Mouse (Mus musculus) intestine, embryonic 15.5 days (tissue): Measurements from ENCODE around the gene Lrch1. TPM values are rescaled to one million over a fixed set of nuclear protein-coding genes. Genes with fewer than 3 reads are reported as not detected.

ENCODE experiments used
- ATAC-seq: fragments of 200-750 bp; cut with Nextera tagmentation; 2 replicates; pipeline ENCODE4 v1.8.0; 2017; ENCODE audit warnings: moderate TSS enrichment, moderate library complexity
- H3K27ac ChIP-seq: fragments of 300-500 bp; sonication (generic); 2 replicates; pipeline ENCODE4 v1.5.1; 2015; ENCODE audit warnings: mild to moderate bottlenecking, inconsistent platforms
- H3K27me3 ChIP-seq: fragments of 300-500 bp; sonication (generic); replicated peaks from 2 replicates; pipeline ENCODE4 v1.6.1; 2015; ENCODE audit warnings: inconsistent platforms
- H3K36me3 ChIP-seq: fragments of 300-500 bp; sonication (generic); 2 replicates; pipeline ENCODE4 v1.6.1; 2015; ENCODE audit warnings: inconsistent platforms
- H3K4me1 ChIP-seq: fragments of 300-500 bp; sonication (generic); replicated peaks from 2 replicates; pipeline ENCODE4 v1.6.1; 2015; ENCODE audit warnings: inconsistent platforms
- H3K4me2 ChIP-seq: fragments of 300-500 bp; sonication (generic); replicated peaks from 2 replicates; pipeline ENCODE4 v1.6.1; 2015; ENCODE audit warnings: mild to moderate bottlenecking, inconsistent platforms
- H3K4me3 ChIP-seq: fragments of 300-500 bp; sonication (generic); replicated peaks from 2 replicates; pipeline ENCODE4 v1.5.1; 2015; ENCODE audit warnings: inconsistent platforms
- H3K9ac ChIP-seq: fragments of 300-500 bp; sonication (generic); 2 replicates; pipeline ENCODE4 v1.6.1; 2015; ENCODE audit warnings: inconsistent platforms
- H3K9me3 ChIP-seq: fragments of 300-500 bp; sonication (generic); 2 replicates; pipeline ENCODE4 v1.6.1; 2016; ENCODE audit warnings: inconsistent platforms
- WGBS: fragments of 180-500 bp; shearing (Covaris S2); methylation state at CpG from one replicate; pipeline ENCODE4 v1.1.7; 2015; 5-methylcytosine and 5-hydroxymethylcytosine counted together
- polyA plus RNA-seq: library from polyadenylated mRNA; unstranded; fragments of >200 nt; fragmentation: Nextera tagmentation; extraction: Ambion mirVana; gene quantifications from 2 replicates; pipeline ENCODE4 v1.2.1, GENCODE M21; 2015

The Lrch1 gene
- polyA plus RNA-seq, 1 experiment from 2014 or later = 12.5 TPM

DNA sequence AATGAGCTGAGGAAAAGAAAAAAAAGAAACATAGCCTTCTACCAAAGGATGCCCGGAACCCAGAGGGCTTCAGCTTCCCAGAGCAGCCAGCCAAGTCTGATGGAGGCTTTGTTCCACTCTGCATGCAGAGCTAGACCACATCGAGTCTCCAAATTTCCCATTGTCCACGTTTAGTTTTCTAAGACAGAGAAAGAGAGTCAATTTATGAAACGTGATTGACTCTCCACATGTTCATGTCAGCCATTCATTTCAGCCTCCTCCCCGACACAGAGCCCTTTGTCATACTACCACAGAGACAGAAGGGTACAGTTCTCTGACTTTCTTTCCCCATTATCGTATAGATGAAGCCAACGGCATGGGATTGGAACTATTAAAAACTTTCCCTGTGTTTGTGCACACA lies 108.9 kb downstream of the Lrch1 start:
- H3K27ac ChIP-seq = no peak overlapping the region
- 92% methylated on average over 7 of the region's 7 CpGs for WGBS
- no peak for ATAC-seq
- no peak overlapping the region for H3K9ac ChIP-seq
- no peaks in the 10 kb centered on the region for H3K36me3 ChIP-seq
- H3K27me3 ChIP-seq = no peaks in the 10 kb centered on the region
- H3K4me3 ChIP-seq = no peak overlapping the region
- H3K9me3 ChIP-seq = no peaks in the 10 kb centered on the region
- H3K4me1 ChIP-seq = peaks cover 7% of the 10 kb centered on the region; the same call in 1 of the 2 replicates
- no peak overlapping the region for H3K4me2 ChIP-seq

DNA sequence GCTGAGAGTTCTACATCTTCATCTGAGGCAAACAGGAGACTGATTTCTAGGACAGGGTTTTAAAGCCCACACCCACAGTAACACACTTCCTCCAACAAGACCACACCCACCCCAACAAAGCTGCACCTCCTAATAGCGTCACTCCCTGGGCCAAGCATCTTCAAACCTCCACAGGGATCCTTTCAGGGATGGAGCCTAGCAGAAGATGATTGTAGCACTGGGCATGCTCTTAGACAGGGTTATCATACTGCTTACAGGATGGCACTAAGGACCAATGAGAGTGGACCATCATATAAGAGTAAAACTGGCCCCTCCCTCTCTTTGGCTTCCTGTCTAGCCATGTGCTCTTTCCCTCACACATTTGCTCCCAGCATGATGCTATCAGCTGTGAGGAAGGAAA lies 112.7 kb downstream of the Lrch1 start:
- H3K9me3 ChIP-seq = no peaks in the 10 kb centered on the region
- no peaks in the 10 kb centered on the region for H3K4me1 ChIP-seq
- no peak overlapping the region for H3K4me2 ChIP-seq
- WGBS = 71% methylated on average over 1 of the region's 1 CpGs
- no peak overlapping the region for H3K4me3 ChIP-seq
- no peaks in the 10 kb centered on the region for H3K36me3 ChIP-seq
- no peaks in the 10 kb centered on the region for H3K27me3 ChIP-seq
- no peak overlapping the region for H3K9ac ChIP-seq
- ATAC-seq = no peak
- H3K27ac ChIP-seq = 0 out of 2 replicates have a peak overlapping the region, but pooled peaks have one; percentile 3

- ATAC-seq = no peak
- 97% methylated on average over 1 of the region's 1 CpGs for WGBS
Measured at GRCm38 (mm10) chr14:74834215-74834614, 113.5 kb downstream of the Lrch1 start.

GRCm38 (mm10) chr14:74831653-74832052 lies 116.0 kb downstream of the Lrch1 start:
- Histone ChIP-seq H3K9me3 (no peaks in the 10 kb centered on the region), H3K4me2 (no peak overlapping the region), H3K9ac (no peak overlapping the region), H3K36me3 (no peaks in the 10 kb centered on the region), H3K4me3 (no peak overlapping the region), H3K27ac (no peak overlapping the region), H3K27me3 (no peaks in the 10 kb centered on the region), H3K4me1 (no peaks in the 10 kb centered on the region)
- no peak for ATAC-seq
- 71% methylated on average over 5 of the region's 5 CpGs for WGBS

More at GRCm38 (mm10) chr14:74834215-74834614, 113.5 kb downstream of the Lrch1 start:
- H3K4me1 ChIP-seq = no peaks in the 10 kb centered on the region
- H3K9me3 ChIP-seq = no peaks in the 10 kb centered on the region
- no peak overlapping the region for H3K9ac ChIP-seq
- H3K27me3 ChIP-seq = no peaks in the 10 kb centered on the region
- no peaks in the 10 kb centered on the region for H3K36me3 ChIP-seq
- no peak overlapping the region for H3K4me2 ChIP-seq
- H3K4me3 ChIP-seq = no peak overlapping the region
- H3K27ac ChIP-seq = no peak overlapping the region

DNA sequence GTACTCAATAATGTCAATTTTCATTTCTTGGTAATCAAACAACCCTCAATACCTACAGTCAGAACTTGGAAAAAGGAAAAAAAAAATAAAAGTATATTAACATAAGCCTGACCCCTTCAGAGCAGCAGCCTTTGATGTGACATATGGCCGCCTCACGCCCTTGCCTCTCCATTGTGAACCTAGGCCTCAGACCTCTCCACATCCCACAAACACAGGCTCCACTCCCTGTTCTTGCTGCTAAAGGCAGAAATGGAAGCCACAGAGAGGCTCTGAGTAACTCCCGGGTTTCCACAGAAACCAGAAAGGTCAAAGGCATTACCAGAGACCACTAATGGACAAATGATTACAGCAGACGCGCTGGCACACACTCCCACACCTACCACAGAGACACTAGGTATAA lies 116.6 kb downstream of the Lrch1 start:
- Histone ChIP-seq H3K4me1 (no peaks in the 10 kb centered on the region), H3K4me2 (no peak overlapping the region), H3K9me3 (no peaks in the 10 kb centered on the region), H3K36me3 (no peaks in the 10 kb centered on the region), H3K27ac (no peak overlapping the region), H3K27me3 (no peaks in the 10 kb centered on the region), H3K9ac (no peak overlapping the region), H3K4me3 (no peak overlapping the region)
- 67% methylated on average over 5 of the region's 5 CpGs for WGBS
- no peak for ATAC-seq

GRCm38 (mm10) chr14:74830591-74830990 lies 117.1 kb downstream of the Lrch1 start:
- no peaks in the 10 kb centered on the region for H3K4me1 ChIP-seq
- WGBS = 82% methylated on average over 2 of the region's 2 CpGs
- no peaks in the 10 kb centered on the region for H3K27me3 ChIP-seq
- H3K36me3 ChIP-seq = no peaks in the 10 kb centered on the region
- H3K27ac ChIP-seq = no peak overlapping the region
- H3K9me3 ChIP-seq = no peaks in the 10 kb centered on the region
- no peak for ATAC-seq
- no peak overlapping the region for H3K4me2 ChIP-seq
- no peak overlapping the region for H3K4me3 ChIP-seq
- no peak overlapping the region for H3K9ac ChIP-seq

GRCm38 (mm10) chr14:74822757-74823680 lies 124.7 kb downstream of the Lrch1 start:
- no peaks in the 10 kb centered on the region for H3K27me3 ChIP-seq
- no peak for ATAC-seq
- no peaks in the 10 kb centered on the region for H3K9me3 ChIP-seq
- no peak overlapping the region for H3K4me2 ChIP-seq
- WGBS = 88% methylated on average over 7 of the region's 7 CpGs
- no peak overlapping the region for H3K9ac ChIP-seq
- H3K4me1 ChIP-seq = no peaks in the 10 kb centered on the region
- H3K36me3 ChIP-seq = no peaks in the 10 kb centered on the region; the same call in 1 of the 2 replicates
- H3K27ac ChIP-seq = no peak overlapping the region
- no peak overlapping the region for H3K4me3 ChIP-seq

GRCm38 (mm10) chr14:74822048-74822447 lies 125.6 kb downstream of the Lrch1 start:
- Histone ChIP-seq H3K4me1 (no peaks in the 10 kb centered on the region), H3K4me3 (no peak overlapping the region), H3K27ac (no peak overlapping the region), H3K36me3 (no peaks in the 10 kb centered on the region; the same call in 1 of the 2 replicates), H3K4me2 (no peak overlapping the region), H3K27me3 (no peaks in the 10 kb centered on the region), H3K9ac (no peak overlapping the region), H3K9me3 (no peaks in the 10 kb centered on the region)
- 66% methylated on average over 2 of the region's 2 CpGs for WGBS
- ATAC-seq = no peak

GRCm38 (mm10) chr14:74820180-74820813 lies 127.4 kb downstream of the Lrch1 start:
- 73% methylated on average over 11 of the region's 11 CpGs for WGBS
- no peak for ATAC-seq

DNA sequence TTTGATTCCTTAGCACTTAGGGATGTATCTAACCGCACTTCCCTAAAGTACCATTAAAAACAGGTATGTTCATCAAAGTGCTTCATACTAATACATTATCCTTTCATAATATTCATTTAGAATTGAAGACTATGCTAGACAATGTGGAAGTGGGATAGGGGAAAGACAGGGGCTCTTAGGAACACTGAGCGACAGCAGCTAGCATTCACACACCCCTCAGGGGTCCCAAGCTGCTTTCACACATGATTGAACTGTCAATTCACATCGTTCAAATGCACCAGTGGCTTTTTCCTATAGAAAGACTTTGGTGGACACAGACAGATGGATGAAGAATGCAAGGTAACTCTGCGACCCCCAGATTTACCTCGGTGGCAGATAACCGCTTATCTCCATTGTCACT lies 131.0 kb downstream of the Lrch1 start:
- 0 out of 2 replicates have a peak, but pooled peaks cover under 1% of the 10 kb centered on the region for H3K4me1 ChIP-seq
- H3K27me3 ChIP-seq = no peaks in the 10 kb centered on the region
- H3K9ac ChIP-seq = no peak overlapping the region
- H3K9me3 ChIP-seq = no peaks in the 10 kb centered on the region
- H3K4me2 ChIP-seq = no peak overlapping the region
- WGBS = 84% methylated on average over 6 of the region's 6 CpGs
- no peak for ATAC-seq
- 0 out of 2 replicates have a peak, but pooled peaks cover 2% of the 10 kb centered on the region for H3K36me3 ChIP-seq
- no peak overlapping the region for H3K4me3 ChIP-seq
- H3K27ac ChIP-seq = no peak overlapping the region

More at GRCm38 (mm10) chr14:74820180-74820813, 127.4 kb downstream of the Lrch1 start:
- Histone ChIP-seq H3K9me3 (no peaks in the 10 kb centered on the region), H3K4me3 (no peak overlapping the region), H3K9ac (no peak overlapping the region), H3K27ac (no peak overlapping the region), H3K4me2 (no peak overlapping the region), H3K36me3 (peaks cover 2% of the 10 kb centered on the region; the same call in 1 of the 2 replicates), H3K4me1 (no peaks in the 10 kb centered on the region), H3K27me3 (no peaks in the 10 kb centered on the region)

- peaks cover 4% of the 10 kb centered on the region; the same call in 1 of the 2 replicates for H3K36me3 ChIP-seq
- H3K4me1 ChIP-seq = 0 out of 2 replicates have a peak, but pooled peaks cover 4% of the 10 kb centered on the region
- no peaks in the 10 kb centered on the region for H3K27me3 ChIP-seq
- H3K27ac ChIP-seq = no peak overlapping the region
- no peak overlapping the region for H3K9ac ChIP-seq
- no peaks in the 10 kb centered on the region for H3K9me3 ChIP-seq
- 90% methylated on average over 17 of the region's 17 CpGs for WGBS
- ATAC-seq = no peak
- H3K4me3 ChIP-seq = no peak overlapping the region
- no peak overlapping the region for H3K4me2 ChIP-seq
Measured at GRCm38 (mm10) chr14:74814848-74815789, 132.6 kb downstream of the Lrch1 start.
